Mouse (Mus musculus): ENCODE data around the gene Tnfrsf25.

DNA sequence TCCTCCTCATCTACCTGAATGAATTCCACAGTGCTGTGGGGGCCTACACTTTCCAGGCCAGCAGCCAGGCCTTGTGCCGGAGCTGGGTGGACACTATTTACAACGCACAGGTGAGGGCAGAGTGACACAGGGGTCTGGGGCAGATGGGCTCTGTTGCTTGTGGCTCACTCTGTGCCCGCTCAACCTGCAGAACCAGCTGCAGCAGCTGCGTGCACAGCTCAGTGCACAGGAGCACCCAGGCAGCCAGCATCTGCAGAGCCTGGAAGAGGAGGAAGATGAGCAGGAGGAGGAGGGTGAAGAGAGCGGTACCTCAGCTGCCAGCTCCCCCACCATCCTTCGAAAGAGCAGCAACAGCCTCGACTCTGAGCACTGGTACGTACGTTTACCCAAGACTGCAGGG is 3.4 kb upstream of the Tnfrsf25 start:
- TF ChIP-seq CTCF (IDR thresholded peaks at IDR 0.05; ENCODE audit: control insufficient read depth, insufficient read depth, insufficient read length): no peak
- no peak for TF ChIP-seq USF1 (IDR thresholded peaks at IDR 0.05; ENCODE audit: low read depth)
- TF ChIP-seq MYOG (IDR thresholded peaks at IDR 0.05; ENCODE audit: control insufficient read depth, extremely low read depth, insufficient read length): no peak
- no peak for TF ChIP-seq CEBPB (IDR thresholded peaks at IDR 0.05; ENCODE audit: low read depth)
- TF ChIP-seq FOSL1 (IDR thresholded peaks at IDR 0.05; ENCODE audit: insufficient read depth, low read length, poor library complexity, severe bottlenecking): no peak
- TF ChIP-seq MAX (IDR thresholded peaks at IDR 0.05): no peak

All from C2C12 (cell line).